Mouse (Mus musculus): ENCODE results near the gene Hist1h2ae.
"Not testable (repeated sequence)": the region's sequence is repeated elsewhere in the genome, so short reads cannot be mapped to it uniquely, and the experiment has no call there.

Gene Hist1h2ae

GRCm38 (mm10) chr13:23583387-23584068, 12.5 kb upstream of the Hist1h2ae start:
- DNase-seq (ENCODE audit: low read depth, low spot score), result no peak

GRCm38 (mm10) chr13:23582219-23583056, 11.4 kb upstream of the Hist1h2ae start:
- no peak for DNase-seq (ENCODE audit: low read depth, low spot score)

GRCm38 (mm10) chr13:23581408-23582218, 10.6 kb upstream of the Hist1h2ae start, which contains the start of gene Hist1h4d:
TSS of gene Hist1h4d (plus strand) at chr13:23581598.
- peak; percentile 94 for DNase-seq (ENCODE audit: low read depth, low spot score)

GRCm38 (mm10) chr13:23577835-23578234, 6.8 kb upstream of the Hist1h2ae start:
- no peak for DNase-seq (ENCODE audit: low read depth, low spot score)

- DNase-seq (ENCODE audit: low read depth, low spot score), result no peak
These were observed 6.1 kb upstream of the Hist1h2ae start for GRCm38 (mm10) chr13:23576906-23577639.

GRCm38 (mm10) chr13:23576351-23576881, 5.4 kb upstream of the Hist1h2ae start:
- no peak for DNase-seq (ENCODE audit: low read depth, low spot score)

GRCm38 (mm10) chr13:23575864-23576313, 4.9 kb upstream of the Hist1h2ae start:
- DNase-seq (ENCODE audit: low read depth, low spot score), result not testable (repeated sequence)

GRCm38 (mm10) chr13:23575271-23575851, 4.3 kb upstream of the Hist1h2ae start, which contains the start of gene Hist1h3d:
TSS of gene Hist1h3d (plus strand) at chr13:23575763.
- peak; percentile 49 for DNase-seq (ENCODE audit: low read depth, low spot score)

- DNase-seq (ENCODE audit: low read depth, low spot score), result not testable (repeated sequence)
These were observed 3.6 kb upstream of the Hist1h2ae start for GRCm38 (mm10) chr13:23574546-23575170.

- DNase-seq (ENCODE audit: low read depth, low spot score), result peak; percentile 94
These were observed 3.0 kb upstream of the Hist1h2ae start, which contains the start of the genes Hist1h2bf and Hist1h2ad for GRCm38 (mm10) chr13:23573898-23574524. TSS of gene Hist1h2bf (minus strand) at chr13:23574196. TSS of gene Hist1h2ad (plus strand) at chr13:23574381.

- DNase-seq (ENCODE audit: low read depth, low spot score), result not testable (repeated sequence)
These were observed 2.2 kb upstream of the Hist1h2ae start for GRCm38 (mm10) chr13:23573034-23573897.

- DNase-seq (ENCODE audit: low read depth, low spot score), result no peak
These were observed 1.4 kb upstream of the Hist1h2ae start for GRCm38 (mm10) chr13:23572218-23573033.

GRCm38 (mm10) chr13:23571504-23572217, 641 bp upstream of the Hist1h2ae start:
- DNase-seq (ENCODE audit: low read depth, low spot score), result not testable (repeated sequence)

- DNase-seq (ENCODE audit: low read depth, low spot score), result not testable (repeated sequence)
These were observed 579 bp downstream of the Hist1h2ae start for GRCm38 (mm10) chr13:23570261-23571021.

- no peak for DNase-seq (ENCODE audit: low read depth, low spot score)
These were observed 6.5 kb downstream of the Hist1h2ae start for GRCm38 (mm10) chr13:23564482-23564881.

Data from retina, postnatal 7 days (tissue).